Mouse (Mus musculus): Measurements from ENCODE around the gene Igsf3. TPM values are rescaled to one million over a fixed set of nuclear protein-coding genes. Genes with fewer than 3 reads are reported as not detected.

Igsf3 gene
- polyA plus RNA-seq, 1 experiment from 2014 or later: 39.7 TPM

DNA sequence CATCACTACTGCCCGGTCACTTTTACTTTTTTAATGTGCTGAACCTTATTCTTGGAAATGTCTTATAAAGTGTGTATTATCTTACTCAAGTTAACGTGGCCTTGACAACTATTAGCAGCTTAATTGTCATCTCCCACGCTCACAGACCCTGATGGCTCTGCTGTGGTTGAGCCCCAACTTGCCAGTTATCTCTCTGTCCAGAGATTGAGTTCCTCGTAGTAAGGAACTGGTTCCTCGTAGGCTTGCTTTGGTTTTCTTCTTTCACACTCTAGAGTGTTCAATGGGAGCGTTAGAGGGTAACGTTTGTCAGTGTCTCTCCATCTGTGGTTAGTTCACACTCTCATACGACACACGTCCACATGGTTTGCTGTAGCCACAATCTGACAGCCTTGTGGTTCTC is 92.8 kb downstream of the Igsf3 start:
- Histone ChIP-seq H3K9ac (no peak overlapping the region), H3K27ac (no peak overlapping the region), H3K4me2 (no peak overlapping the region), H3K36me3 (ENCODE audit: poor library complexity, severe bottlenecking) (no peaks in the 10 kb centered on the region), H3K9me3 (replicated peaks) (no peaks in the 10 kb centered on the region), H3K27me3 (no peaks in the 10 kb centered on the region), H3K4me3 (no peak overlapping the region), H3K4me1 (no peaks in the 10 kb centered on the region)
- WGBS: 88% methylated on average over 9 of the region's 9 CpGs
- ATAC-seq: no peak

DNA sequence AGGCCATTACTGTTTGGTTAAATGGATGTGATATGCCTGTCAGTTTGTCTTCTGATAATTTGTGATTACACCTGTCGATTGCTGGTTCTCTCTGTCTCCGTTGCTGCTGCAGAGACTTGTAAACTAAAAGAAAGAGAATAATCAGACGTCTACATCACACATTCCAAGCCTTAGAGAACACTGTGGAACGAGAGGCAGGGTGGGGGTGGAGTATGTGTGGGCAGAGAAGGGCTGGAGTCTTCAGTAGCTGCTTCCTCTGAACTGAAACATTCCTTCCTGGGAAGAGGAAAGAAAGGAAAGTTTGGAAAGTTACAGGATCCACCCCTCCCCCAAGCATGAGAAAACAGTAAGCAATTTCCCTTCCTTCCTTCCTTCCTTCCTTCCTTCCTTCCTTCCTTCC is 95.0 kb downstream of the Igsf3 start:
- Histone ChIP-seq H3K27me3 (no peaks in the 10 kb centered on the region), H3K4me3 (no peak overlapping the region), H3K4me2 (no peak overlapping the region), H3K4me1 (no peaks in the 10 kb centered on the region), H3K9ac (no peak overlapping the region), H3K9me3 (replicated peaks) (no peaks in the 10 kb centered on the region), H3K36me3 (ENCODE audit: poor library complexity, severe bottlenecking) (no peaks in the 10 kb centered on the region), H3K27ac (no peak overlapping the region)
- WGBS: 50% methylated on average over 4 of the region's 4 CpGs
- ATAC-seq: no peak

DNA sequence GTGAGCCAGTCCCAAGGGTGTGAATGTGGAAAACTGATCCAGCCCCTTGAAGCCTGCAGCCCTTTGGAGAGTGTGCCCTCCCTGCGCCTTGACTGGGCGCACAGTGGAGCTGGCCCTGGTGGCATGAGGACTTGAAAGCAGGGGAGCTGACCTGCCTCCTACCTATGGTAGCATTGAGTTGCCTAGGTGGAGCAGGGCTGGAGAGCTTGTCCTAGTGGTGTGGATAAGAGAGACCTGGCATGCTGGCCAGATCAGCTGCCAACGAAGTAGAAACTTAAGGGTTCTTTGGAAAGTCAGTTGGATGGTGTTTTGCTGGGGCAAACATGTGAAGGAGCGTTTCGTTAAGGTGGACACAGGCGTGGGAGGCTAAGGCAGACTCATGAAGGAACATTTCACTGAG is 105.1 kb downstream of the Igsf3 start:
- no peak overlapping the region for H3K27ac ChIP-seq
- no peaks in the 10 kb centered on the region for H3K9me3 ChIP-seq (replicated peaks)
- 95% methylated on average over 6 of the region's 6 CpGs for WGBS
- no peak overlapping the region for H3K4me3 ChIP-seq
- H3K4me2 ChIP-seq: no peak overlapping the region
- H3K9ac ChIP-seq: no peak overlapping the region
- peaks cover 9% of the 10 kb centered on the region; the same call in 1 of the 2 replicates for H3K4me1 ChIP-seq
- H3K27me3 ChIP-seq: no peaks in the 10 kb centered on the region
- H3K36me3 ChIP-seq (ENCODE audit: poor library complexity, severe bottlenecking): no peaks in the 10 kb centered on the region
- ATAC-seq: no peak

DNA sequence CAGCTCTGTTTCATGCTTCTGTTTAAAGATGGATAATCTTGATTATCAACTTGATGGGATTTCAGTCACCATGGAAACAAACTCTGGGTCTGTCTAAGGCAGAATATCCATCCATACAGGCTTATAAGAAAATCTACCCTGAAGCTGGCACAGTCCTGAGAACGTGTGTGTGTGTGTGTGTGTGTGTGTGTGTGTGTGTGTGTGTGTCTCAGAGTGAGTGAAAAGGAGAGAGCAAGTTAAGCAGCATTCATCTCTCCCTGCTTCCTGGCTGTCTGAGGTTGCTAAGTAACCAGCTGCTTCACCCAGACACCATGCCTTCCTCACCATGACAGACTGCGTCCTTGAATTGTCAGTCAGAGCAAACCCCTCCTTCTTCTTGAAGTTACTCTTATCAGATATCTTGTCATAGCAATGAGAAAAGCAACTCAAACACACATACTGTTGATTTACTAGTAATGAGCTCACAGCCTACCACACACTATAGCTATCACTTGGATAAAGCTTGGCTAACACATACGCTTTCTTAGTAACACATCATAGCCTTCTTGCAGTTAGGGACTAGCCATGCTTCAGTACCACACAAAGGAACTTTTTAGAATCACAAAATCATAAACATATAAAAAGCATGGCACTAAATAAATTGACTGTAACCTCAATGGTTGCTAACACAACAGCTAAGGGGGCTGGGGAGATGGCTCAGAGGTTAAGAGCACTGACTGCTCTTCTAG is 106.5 kb downstream of the Igsf3 start:
- H3K9ac ChIP-seq: no peak overlapping the region
- H3K4me1 ChIP-seq: peaks cover 9% of the 10 kb centered on the region; the same call in 1 of the 2 replicates
- H3K9me3 ChIP-seq (replicated peaks): no peaks in the 10 kb centered on the region
- no peak overlapping the region for H3K27ac ChIP-seq
- no peak overlapping the region for H3K4me2 ChIP-seq
- H3K27me3 ChIP-seq: no peaks in the 10 kb centered on the region
- WGBS: 63% methylated on average over 3 of the region's 3 CpGs
- no peak overlapping the region for H3K4me3 ChIP-seq
- H3K36me3 ChIP-seq (ENCODE audit: poor library complexity, severe bottlenecking): no peaks in the 10 kb centered on the region
- no peak for ATAC-seq

DNA sequence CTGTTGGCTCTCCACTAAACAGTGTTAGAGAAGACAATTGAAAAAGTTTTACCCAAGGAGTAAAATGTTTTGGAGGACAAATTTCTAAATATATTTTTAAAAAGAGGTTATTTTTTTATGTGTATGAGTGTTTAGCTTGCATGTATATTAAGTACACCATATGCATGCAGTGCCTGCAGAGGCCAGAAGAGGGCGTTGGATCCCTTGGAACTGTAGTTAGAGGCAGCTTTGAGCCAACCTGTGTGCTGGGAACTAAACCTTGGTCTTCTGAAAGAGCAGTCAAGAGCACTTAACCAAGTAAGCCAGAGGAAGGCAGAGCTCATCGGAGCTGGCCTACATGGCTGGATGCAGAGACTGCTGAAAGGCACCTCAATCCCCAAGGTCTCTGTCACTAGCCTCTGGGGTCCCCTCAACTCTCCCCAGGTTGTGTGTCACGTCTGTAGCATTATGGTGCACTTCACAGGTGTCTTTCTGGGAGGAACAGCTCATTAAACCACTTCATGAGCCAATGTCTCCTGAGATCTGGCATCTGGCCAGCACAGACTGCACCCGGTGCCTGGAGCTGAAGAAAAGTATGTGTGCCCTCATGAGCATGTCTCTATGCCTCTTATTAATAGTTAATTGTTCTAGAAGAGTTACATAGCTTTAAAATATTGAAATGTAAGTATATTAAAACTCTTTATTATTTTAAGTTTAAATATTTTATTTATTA is 109.3 kb downstream of the Igsf3 start:
- 45% methylated on average over 4 of the region's 4 CpGs for WGBS
- no peak overlapping the region for H3K9ac ChIP-seq

DNA sequence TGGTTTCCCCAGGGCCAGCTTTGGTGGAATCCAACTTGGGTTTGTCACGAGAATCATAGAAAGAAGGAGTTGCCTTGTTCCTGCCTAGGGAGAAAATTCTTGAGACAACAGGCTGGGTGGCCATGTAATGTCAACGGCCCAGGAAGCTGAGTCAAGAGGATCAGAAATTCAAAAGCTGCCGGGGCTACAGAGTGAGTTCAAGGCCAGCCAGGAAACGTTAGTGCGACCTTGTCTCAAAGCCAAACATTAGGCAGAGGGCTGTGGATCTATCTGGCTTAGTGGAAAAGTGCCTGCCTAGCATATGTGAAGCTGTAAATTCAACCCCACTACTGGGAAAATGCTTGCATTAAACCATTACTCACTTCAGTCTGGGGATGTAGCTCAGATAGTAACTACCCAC is 110.6 kb downstream of the Igsf3 start:
- no peak for ATAC-seq
- H3K36me3 ChIP-seq (ENCODE audit: poor library complexity, severe bottlenecking): no peaks in the 10 kb centered on the region
- WGBS: 88% methylated on average over 5 of the region's 5 CpGs

More for the DNA sequence above, 109.3 kb downstream of the Igsf3 start:
- H3K9me3 ChIP-seq (replicated peaks): no peaks in the 10 kb centered on the region
- no peak overlapping the region for H3K4me2 ChIP-seq
- peaks cover 9% of the 10 kb centered on the region; the same call in 1 of the 2 replicates for H3K4me1 ChIP-seq
- H3K4me3 ChIP-seq: no peak overlapping the region
- no peaks in the 10 kb centered on the region for H3K27me3 ChIP-seq
- no peak for ATAC-seq
- H3K27ac ChIP-seq: no peak overlapping the region
- H3K36me3 ChIP-seq (ENCODE audit: poor library complexity, severe bottlenecking): no peaks in the 10 kb centered on the region

DNA sequence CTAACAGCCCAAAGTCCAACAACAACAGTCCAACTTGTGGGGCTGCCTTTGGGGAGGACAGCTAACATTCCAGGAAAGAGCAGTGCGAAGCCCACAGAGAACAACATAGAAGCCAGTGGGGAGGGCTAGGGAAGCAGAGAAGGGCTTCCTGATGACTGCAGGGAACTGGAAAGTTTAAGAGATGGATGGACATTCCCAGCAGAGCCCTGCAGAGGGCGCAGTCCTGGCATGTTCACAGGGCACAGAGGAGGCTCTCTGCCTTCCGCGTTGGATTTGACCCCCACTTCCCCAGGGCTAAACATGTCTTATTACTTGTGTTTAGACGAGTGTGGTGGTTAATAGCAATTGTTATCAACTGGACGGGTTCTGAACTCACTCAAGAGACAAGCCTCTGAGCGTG is 111.3 kb downstream of the Igsf3 start:
- no peak for ATAC-seq
- WGBS: 78% methylated on average over 7 of the region's 7 CpGs
- H3K9me3 ChIP-seq (replicated peaks): no peaks in the 10 kb centered on the region

More for the DNA sequence above, 110.6 kb downstream of the Igsf3 start:
- Histone ChIP-seq H3K4me1 (peaks cover 9% of the 10 kb centered on the region; the same call in 1 of the 2 replicates), H3K27me3 (no peaks in the 10 kb centered on the region), H3K27ac (no peak overlapping the region), H3K9ac (no peak overlapping the region), H3K9me3 (replicated peaks) (no peaks in the 10 kb centered on the region), H3K4me3 (no peak overlapping the region), H3K4me2 (no peak overlapping the region)

DNA sequence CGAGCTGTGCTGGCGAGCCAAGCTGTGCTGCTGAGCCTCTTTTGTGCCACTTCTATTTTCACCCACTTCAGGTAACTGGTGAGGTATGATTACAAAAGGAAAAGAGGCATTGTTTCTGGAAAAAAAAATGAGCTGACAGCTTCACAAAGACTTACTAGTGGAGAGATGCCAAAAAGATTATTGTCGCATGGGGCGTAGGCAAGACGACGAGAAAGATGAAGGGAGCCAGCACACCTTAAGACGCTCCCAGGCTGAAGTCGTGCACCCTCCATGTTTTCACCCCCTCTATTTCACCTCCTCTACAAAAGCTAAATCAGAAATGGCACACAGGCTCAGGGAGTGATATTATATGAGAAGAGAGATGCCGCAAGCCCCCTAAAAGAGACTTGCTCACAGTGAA is 113.6 kb downstream of the Igsf3 start:
- H3K36me3 ChIP-seq (ENCODE audit: poor library complexity, severe bottlenecking): no peaks in the 10 kb centered on the region
- H3K27me3 ChIP-seq: no peaks in the 10 kb centered on the region
- ATAC-seq: no peak
- no peak overlapping the region for H3K27ac ChIP-seq
- H3K4me1 ChIP-seq: 0 out of 2 replicates have a peak, but pooled peaks cover 3% of the 10 kb centered on the region
- H3K4me2 ChIP-seq: no peak overlapping the region
- H3K4me3 ChIP-seq: no peak overlapping the region
- H3K9me3 ChIP-seq (replicated peaks): no peaks in the 10 kb centered on the region
- H3K9ac ChIP-seq: no peak overlapping the region
- WGBS: 78% methylated on average over 9 of the region's 9 CpGs

More for the DNA sequence above, 111.3 kb downstream of the Igsf3 start:
- H3K9ac ChIP-seq: no peak overlapping the region
- H3K4me1 ChIP-seq: peaks cover 9% of the 10 kb centered on the region; the same call in 1 of the 2 replicates
- H3K4me2 ChIP-seq: no peak overlapping the region
- H3K36me3 ChIP-seq (ENCODE audit: poor library complexity, severe bottlenecking): no peaks in the 10 kb centered on the region
- H3K4me3 ChIP-seq: no peak overlapping the region
- H3K27me3 ChIP-seq: no peaks in the 10 kb centered on the region
- no peak overlapping the region for H3K27ac ChIP-seq

DNA sequence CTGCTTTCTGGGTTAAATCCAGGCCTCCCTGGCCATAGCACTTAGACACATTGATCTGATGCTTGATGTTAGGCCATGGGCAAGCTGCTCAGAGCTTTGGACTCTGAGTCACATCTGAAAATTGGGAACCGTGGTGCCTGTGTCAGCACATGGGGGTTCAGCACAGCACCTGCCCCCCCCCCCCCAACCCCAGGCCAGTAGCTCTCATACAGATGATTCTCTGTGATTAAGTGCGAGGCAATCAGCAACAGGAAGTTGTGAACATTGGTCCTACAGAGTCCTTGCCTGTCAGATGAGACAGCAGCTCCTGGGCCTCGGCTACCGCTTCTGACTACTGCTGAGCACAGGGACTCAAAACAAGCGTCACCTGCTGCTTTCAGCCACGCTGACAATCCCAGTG is 116.0 kb downstream of the Igsf3 start:
- Histone ChIP-seq H3K4me1 (no peaks in the 10 kb centered on the region), H3K36me3 (ENCODE audit: poor library complexity, severe bottlenecking) (no peaks in the 10 kb centered on the region), H3K4me2 (no peak overlapping the region), H3K27ac (no peak overlapping the region), H3K9me3 (replicated peaks) (no peaks in the 10 kb centered on the region), H3K9ac (no peak overlapping the region), H3K27me3 (no peaks in the 10 kb centered on the region), H3K4me3 (no peak overlapping the region)
- ATAC-seq: no peak
- 88% methylated on average over 6 of the region's 6 CpGs for WGBS

DNA sequence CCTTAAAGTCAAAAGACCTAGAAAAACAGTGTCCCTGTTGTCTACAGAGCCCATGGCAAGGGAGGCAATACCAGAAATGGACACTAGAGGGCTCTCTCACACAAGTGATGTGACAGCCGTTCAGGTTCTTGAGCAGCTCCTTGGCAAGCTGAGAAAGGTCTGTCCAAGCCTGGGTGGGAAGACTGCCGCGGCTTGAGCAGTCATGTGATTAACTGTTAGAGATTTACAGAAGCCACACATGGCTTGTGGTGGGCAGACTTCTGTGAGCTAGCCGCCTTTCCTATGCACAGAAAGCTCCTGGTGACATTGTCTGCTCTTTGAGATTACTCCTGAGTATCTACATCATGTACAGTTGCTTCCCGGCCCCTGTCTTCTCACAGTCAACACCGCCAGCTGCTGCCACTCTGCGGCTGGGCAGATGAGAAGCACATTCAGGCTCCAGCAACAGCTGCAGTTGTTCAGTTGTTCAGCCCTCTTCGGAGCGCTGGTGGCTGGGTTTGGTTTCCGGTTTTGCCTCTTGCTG is 117.1 kb downstream of the Igsf3 start:
- no peak overlapping the region for H3K4me3 ChIP-seq
- 53% methylated on average over 10 of the region's 10 CpGs for WGBS
- no peak overlapping the region for H3K27ac ChIP-seq
- H3K9me3 ChIP-seq (replicated peaks): no peaks in the 10 kb centered on the region
- peak; percentile 79 for ATAC-seq
- H3K27me3 ChIP-seq: no peaks in the 10 kb centered on the region
- no peaks in the 10 kb centered on the region for H3K36me3 ChIP-seq (ENCODE audit: poor library complexity, severe bottlenecking)
- no peak overlapping the region for H3K9ac ChIP-seq
- no peaks in the 10 kb centered on the region for H3K4me1 ChIP-seq
- H3K4me2 ChIP-seq: no peak overlapping the region

DNA sequence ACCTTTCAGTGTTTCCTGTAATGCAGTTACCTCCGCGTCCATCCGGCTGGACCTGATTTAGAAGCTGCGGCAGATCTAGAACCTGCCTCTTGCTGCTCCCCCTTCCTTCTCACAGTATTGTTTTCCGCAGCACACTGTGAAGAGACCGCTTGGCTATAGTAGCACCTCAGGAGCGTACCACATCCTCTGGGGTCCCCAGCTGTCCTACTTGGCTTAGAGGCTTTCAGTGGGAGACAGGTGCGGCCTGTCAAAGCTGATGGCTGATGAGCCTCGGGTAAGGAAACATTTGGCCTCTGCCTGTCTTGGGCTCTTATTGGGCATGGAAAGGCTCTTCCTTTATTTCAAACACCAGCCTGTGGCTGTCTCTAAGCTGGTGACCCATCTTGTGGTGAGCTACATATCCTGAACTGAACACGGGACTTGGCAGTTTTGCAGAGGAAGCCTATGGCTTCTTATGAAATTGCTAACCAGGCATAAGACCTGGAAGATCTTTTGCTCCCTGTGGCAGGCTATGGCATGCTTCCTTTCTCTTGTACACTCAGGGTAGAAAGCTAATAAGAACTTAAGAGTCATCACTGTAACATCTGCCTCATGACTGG is 120.6 kb downstream of the Igsf3 start:
- no peak overlapping the region for H3K4me2 ChIP-seq
- H3K36me3 ChIP-seq (ENCODE audit: poor library complexity, severe bottlenecking): no peaks in the 10 kb centered on the region
- ATAC-seq: no peak
- no peak overlapping the region for H3K9ac ChIP-seq
- no peaks in the 10 kb centered on the region for H3K27me3 ChIP-seq
- no peak overlapping the region for H3K4me3 ChIP-seq
- 89% methylated on average over 10 of the region's 10 CpGs for WGBS
- H3K27ac ChIP-seq: no peak overlapping the region
- H3K9me3 ChIP-seq (replicated peaks): no peaks in the 10 kb centered on the region
- no peaks in the 10 kb centered on the region for H3K4me1 ChIP-seq

DNA sequence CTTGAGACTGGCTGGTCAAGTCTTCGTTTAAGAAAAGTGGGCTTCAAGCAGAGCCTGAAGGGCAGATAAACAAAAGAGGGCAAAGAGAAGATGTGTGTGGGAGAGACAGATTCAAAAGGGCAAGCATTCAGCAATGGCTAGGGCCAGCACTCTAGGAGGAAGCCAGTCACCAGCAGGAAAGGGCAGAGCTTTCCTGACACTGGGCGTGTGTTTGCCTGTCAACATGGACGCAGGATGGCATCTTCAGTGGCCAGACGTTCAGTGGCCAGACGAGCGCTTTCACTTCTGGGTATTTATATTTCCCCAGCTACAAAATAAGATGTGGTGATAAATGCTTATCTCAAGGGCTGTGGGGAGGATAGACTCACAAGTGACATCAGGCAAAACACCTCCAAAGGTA is 123.0 kb downstream of the Igsf3 start:
- H3K36me3 ChIP-seq (ENCODE audit: poor library complexity, severe bottlenecking): no peaks in the 10 kb centered on the region
- no peak for ATAC-seq

More for the DNA sequence above, 123.0 kb downstream of the Igsf3 start:
- H3K27me3 ChIP-seq: no peaks in the 10 kb centered on the region
- H3K4me2 ChIP-seq: no peak overlapping the region
- H3K4me3 ChIP-seq: no peak overlapping the region
- H3K9ac ChIP-seq: no peak overlapping the region
- no peak overlapping the region for H3K27ac ChIP-seq
- 78% methylated on average over 6 of the region's 6 CpGs for WGBS
- no peaks in the 10 kb centered on the region for H3K9me3 ChIP-seq (replicated peaks)
- no peaks in the 10 kb centered on the region for H3K4me1 ChIP-seq
